Mouse (Mus musculus) E14TG2a.4 (cell line): ENCODE results near the gene Tmem170b.

Experiments used
- H3K27me3 ChIP-seq: 2 replicates; pipeline ENCODE4 v1.6.1; 2014; ENCODE audit warnings: low read length, control low read depth; ENCODE audit not compliant: insufficient read depth
- H3K36me3 ChIP-seq: 2 replicates; pipeline ENCODE4 v1.6.1; 2014; ENCODE audit warnings: low read length, control low read depth; ENCODE audit not compliant: insufficient read depth
- H3K4me1 ChIP-seq: replicated peaks from 2 replicates; pipeline ENCODE4 v1.6.1; 2014; ENCODE audit warnings: low read depth, low read length, control low read depth
- H3K4me3 ChIP-seq: replicated peaks from 2 replicates; pipeline ENCODE4 v1.5.1; 2014; ENCODE audit warnings: mild to moderate bottlenecking, low read length
- H3K9me3 ChIP-seq: 2 replicates; pipeline ENCODE4 v1.6.1; 2014; ENCODE audit warnings: low read length, control low read depth
- CTCF ChIP-seq: conservative IDR thresholded peaks from 2 replicates; pipeline ENCODE4 v1.5.1; 2014; ENCODE audit warnings: low read length
- NANOG ChIP-seq: IDR thresholded peaks from 2 replicates; pipeline ENCODE4 v1.6.1; 2014; ENCODE audit warnings: borderline replicate concordance, low read length, mixed read lengths
- POU5F1 ChIP-seq: IDR thresholded peaks from 2 replicates; pipeline ENCODE4 v1.6.1; 2014; ENCODE audit warnings: low read length, borderline replicate concordance

Tmem170b gene

DNA sequence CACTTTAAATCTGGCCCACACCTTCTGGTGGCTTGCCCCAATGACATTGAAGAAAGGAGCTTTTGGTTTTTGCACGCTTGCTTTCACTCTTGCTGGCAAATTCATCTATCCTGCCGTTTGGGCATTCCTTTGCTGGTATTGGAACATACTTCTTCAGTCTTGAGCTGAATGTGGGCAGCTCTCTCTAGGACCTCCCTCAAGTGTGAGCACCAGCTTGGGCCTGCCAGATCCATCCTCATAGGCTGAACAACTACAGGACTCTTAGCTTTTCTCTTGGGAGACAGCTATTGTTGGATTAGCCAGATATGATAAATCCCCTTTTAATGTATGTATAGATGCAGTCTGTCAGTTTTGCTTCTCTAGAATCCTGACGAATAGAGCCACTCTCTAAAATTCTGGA lies 19.5 kb downstream of the Tmem170b start:
- Histone ChIP-seq H3K36me3 (peaks cover 10% of the 10 kb centered on the region), H3K4me1 (peaks cover 10% of the 10 kb centered on the region; the same call in 1 of the 2 replicates), H3K27me3 (no peaks in the 10 kb centered on the region), H3K9me3 (no peaks in the 10 kb centered on the region), H3K4me3 (no peak overlapping the region)
- no peak for TF ChIP-seq CTCF
- TF ChIP-seq POU5F1, result no peak
- TF ChIP-seq NANOG, result no peak

DNA sequence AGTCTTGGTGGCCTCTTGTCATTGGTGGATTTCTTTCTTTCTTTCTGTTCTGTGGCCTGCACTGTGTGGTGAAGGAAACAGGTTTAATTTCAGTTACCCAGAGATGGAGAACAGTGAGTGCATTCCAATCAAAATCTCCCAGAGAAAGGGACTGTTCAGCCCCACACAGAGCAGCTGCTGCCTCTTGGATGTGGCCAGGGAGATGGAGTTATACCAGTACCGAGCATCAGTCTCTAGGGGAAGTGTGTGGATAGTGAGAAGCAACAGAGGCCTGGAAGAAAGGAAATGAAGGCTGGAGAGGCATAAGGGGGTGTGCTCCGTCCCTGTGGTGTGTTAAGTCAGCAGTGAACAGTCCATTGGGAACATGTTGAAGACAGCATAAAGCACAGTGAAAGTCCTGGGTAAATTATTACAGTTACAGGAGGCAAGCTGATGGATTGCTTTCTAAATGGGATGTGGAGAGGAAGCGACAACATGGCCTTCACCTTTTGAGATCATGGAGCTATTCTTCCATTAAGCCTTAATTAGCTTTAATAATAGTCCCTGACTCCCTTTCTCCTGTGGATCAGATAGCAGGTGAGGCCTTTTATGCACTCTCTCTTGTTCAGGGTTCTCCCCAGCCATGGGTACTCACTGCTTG lies 21.7 kb downstream of the Tmem170b start:
- no peak for TF ChIP-seq NANOG
- TF ChIP-seq CTCF, result no peak
- no peak for TF ChIP-seq POU5F1
- H3K4me1 ChIP-seq, result peaks cover 9% of the 10 kb centered on the region; the same call in 1 of the 2 replicates
- no peak overlapping the region for H3K4me3 ChIP-seq
- peaks cover 10% of the 10 kb centered on the region for H3K36me3 ChIP-seq
- H3K9me3 ChIP-seq, result no peaks in the 10 kb centered on the region
- H3K27me3 ChIP-seq, result no peaks in the 10 kb centered on the region

DNA sequence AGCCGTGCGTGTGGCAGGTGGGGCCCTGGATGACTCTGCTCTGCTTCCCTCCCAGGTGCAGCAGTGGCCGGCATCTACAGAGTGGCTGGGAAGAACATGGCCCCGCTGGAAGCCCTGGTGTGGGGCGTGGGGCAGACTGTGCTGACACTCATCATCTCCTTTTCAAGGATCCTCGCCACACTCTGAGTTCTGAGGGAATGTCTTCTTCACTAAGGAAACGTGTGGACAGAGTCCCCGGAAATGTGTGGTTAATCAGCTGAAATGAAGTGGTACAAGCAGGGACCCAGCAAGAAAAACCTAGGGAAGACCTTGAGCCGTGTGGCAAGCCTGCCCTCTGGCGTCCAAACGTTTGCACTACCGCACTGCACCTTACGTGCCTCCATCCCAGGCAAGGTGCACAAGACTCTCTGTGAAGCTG lies 28.7 kb downstream of the Tmem170b start:
- Histone ChIP-seq H3K36me3 (peaks cover 7% of the 10 kb centered on the region; the same call in 1 of the 2 replicates), H3K4me3 (no peak overlapping the region), H3K4me1 (peaks cover 4% of the 10 kb centered on the region), H3K9me3 (no peaks in the 10 kb centered on the region), H3K27me3 (no peaks in the 10 kb centered on the region)
- TF ChIP-seq NANOG (no peak), CTCF (peak; percentile 90), POU5F1 (no peak)

DNA sequence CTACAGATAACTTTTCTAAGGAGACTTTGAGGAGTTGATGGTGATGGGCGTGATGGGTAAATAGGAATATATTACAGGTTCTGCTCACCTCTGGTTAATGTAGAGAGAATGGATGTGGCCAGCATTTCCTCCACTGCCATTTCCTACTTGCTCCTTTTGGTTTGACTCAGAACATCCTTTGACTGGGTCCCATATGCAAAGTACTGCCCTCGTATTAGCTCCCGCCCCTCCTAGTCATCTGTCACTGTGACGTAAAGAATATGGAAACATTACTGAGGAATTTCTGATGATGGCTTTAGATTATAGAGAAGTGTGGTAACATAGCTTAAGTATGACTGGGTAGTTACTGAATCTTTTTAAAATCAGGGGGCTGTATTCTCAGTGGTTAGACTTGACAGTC lies 32.4 kb downstream of the Tmem170b start:
- TF ChIP-seq CTCF (no peak), POU5F1 (no peak), NANOG (no peak)
- Histone ChIP-seq H3K27me3 (no peaks in the 10 kb centered on the region), H3K9me3 (no peaks in the 10 kb centered on the region), H3K4me1 (peaks cover 4% of the 10 kb centered on the region), H3K36me3 (peaks cover 7% of the 10 kb centered on the region; the same call in 1 of the 2 replicates), H3K4me3 (no peak overlapping the region)

DNA sequence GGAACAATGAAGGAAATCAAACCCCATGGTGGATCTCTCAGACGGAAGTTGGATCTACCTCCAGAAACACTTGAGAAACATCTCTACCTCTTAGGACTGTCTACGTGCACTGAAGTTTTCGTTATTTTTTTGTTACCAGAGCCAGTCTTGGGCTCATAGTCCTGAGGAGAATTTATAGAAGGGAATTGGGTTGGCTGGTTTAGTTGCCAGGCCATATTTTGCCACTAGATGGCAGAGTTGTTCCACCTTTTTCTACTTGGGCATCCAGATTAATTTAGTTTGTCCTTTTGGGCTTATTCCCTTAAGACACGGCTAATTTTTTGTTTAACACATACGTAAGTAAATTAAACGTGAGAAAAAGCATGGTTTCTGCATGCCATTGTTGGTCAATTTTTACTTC lies 37.1 kb downstream of the Tmem170b start:
- Histone ChIP-seq H3K36me3 (no peaks in the 10 kb centered on the region), H3K4me3 (no peak overlapping the region), H3K4me1 (no peaks in the 10 kb centered on the region), H3K27me3 (no peaks in the 10 kb centered on the region), H3K9me3 (no peaks in the 10 kb centered on the region)
- no peak for TF ChIP-seq NANOG
- TF ChIP-seq CTCF, result peak; percentile 86
- no peak for TF ChIP-seq POU5F1

DNA sequence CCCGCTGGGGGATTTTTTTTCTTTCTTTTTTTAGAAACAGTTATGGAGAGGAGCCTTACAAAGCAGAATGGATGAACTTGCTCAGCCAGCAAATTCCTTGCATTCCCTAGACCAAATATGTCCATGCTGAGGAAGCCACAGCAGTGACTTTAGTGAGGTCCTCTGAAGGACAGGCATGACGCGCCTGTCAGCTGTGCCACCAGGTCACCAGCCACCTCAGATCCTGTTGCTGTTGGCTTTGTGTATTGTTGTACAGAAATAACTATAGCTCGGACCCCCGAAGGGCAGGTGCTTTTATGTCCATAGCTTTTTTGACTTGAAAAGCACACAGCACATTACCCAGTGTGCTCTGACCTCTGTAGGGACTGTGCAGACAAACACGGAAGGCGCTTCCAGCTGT lies 38.1 kb downstream of the Tmem170b start:
- Histone ChIP-seq H3K27me3 (no peaks in the 10 kb centered on the region), H3K9me3 (no peaks in the 10 kb centered on the region), H3K36me3 (no peaks in the 10 kb centered on the region), H3K4me1 (no peaks in the 10 kb centered on the region), H3K4me3 (no peak overlapping the region)
- no peak for TF ChIP-seq CTCF

DNA sequence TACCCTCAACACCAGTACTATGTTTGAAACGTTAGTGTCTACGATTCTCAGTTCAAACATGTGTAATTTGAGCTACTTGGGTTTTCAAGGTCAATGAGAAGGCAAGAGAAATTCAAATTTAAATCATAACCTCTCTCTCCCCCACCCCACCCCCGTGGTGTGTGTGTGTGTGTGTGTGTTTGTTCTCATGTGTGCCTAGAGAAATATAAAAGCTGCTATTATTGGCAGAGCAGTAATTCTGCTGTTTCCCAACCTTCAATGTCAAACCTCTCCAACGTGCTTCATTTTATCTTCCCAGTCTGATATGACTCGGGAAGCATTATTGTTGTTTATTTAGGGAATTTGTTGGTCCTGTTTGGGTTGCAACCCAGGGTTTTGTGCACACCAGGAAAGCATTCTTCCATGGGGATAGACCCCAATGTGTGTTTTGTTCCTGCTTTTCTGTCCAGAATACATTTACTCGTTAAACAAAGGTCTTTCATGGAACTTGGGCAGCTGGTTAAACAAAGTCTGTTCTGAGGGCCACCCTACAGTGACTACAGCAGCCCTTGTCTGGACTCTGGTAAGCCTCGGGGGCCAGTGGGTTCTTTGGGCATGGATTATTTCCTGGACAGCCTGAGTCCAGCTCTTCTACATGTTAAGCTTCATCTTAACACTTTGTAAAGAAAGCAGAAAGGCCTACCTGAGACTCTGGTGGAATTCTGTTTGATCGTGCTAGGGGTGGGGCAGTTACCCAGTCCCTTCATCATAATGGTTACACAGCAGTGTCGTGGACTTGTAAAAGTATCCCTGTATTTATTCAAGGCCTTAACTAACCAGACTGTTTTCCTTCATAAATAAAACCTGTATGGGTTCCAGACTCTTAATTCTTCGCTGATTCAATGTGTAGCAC lies 39.1 kb downstream of the Tmem170b start:
- Histone ChIP-seq H3K4me3 (no peak overlapping the region), H3K9me3 (no peaks in the 10 kb centered on the region), H3K36me3 (no peaks in the 10 kb centered on the region), H3K27me3 (no peaks in the 10 kb centered on the region), H3K4me1 (no peaks in the 10 kb centered on the region)
- no peak for TF ChIP-seq POU5F1
- TF ChIP-seq CTCF, result no peak
- TF ChIP-seq NANOG, result no peak

DNA sequence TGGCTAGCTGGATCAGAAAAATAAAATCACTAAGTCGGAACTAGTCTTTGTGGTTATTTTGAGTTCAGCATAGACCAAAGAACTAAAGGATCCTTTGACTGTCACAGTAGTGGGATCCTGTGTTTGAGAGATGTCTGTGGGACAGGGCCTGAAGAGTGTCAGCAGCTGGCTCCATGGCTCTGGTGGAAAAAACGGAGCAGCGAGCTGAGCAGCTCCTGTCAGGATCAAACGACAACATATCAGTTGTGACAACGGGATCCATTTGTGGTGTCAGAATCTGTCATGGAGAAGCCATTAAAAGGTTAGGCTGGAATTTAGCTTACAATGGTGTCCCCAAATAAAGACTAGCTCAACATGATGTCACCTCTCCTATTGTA lies 39.8 kb downstream of the Tmem170b start:
- H3K4me1 ChIP-seq, result no peaks in the 10 kb centered on the region
- no peak overlapping the region for H3K4me3 ChIP-seq
- no peaks in the 10 kb centered on the region for H3K9me3 ChIP-seq
- no peaks in the 10 kb centered on the region for H3K27me3 ChIP-seq
- no peak for TF ChIP-seq POU5F1
- TF ChIP-seq CTCF, result no peak
- TF ChIP-seq NANOG, result no peak
- H3K36me3 ChIP-seq, result no peaks in the 10 kb centered on the region

DNA sequence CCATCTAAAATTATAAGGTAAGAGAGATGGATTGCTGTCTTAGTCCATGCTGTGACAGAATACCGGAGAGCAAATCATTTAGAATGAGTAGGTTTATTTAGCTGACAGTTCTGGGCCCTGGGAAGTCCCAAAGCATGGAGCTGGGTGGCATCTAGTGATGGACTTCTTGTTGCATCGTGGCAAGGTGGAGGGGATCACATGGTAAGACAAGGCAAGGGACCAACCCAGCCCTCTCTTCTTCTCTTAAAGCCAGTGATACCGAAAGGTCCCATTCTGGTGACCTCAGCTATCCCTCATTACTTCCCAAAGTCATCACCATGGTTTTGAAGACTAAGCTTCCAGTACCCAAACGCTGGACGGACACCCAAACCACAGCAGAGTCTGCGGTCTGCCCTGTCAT lies 42.3 kb downstream of the Tmem170b start:
- no peak overlapping the region for H3K4me3 ChIP-seq
- no peaks in the 10 kb centered on the region for H3K27me3 ChIP-seq
- no peaks in the 10 kb centered on the region for H3K9me3 ChIP-seq
- H3K4me1 ChIP-seq, result no peaks in the 10 kb centered on the region
- TF ChIP-seq CTCF (no peak), POU5F1 (no peak), NANOG (no peak)
- no peaks in the 10 kb centered on the region for H3K36me3 ChIP-seq
